Mouse (Mus musculus) embryonic facial prominence, embryonic 10.5 days (tissue): Measurements from ENCODE around the gene Zbtb8os. TPM values are rescaled to one million over a fixed set of nuclear protein-coding genes. Genes with fewer than 3 reads are reported as not detected.

ENCODE experiments used
- DNase-seq: peaks from one replicate; pipeline ENCODE4 v3.0.0-alpha.2; 2017; ENCODE audit warnings: low spot score
- H3K27ac ChIP-seq: fragments of 300-500 bp; sonication (generic); replicated peaks from 2 replicates; pipeline ENCODE4 v1.5.1; 2016; ENCODE audit warnings: mild to moderate bottlenecking
- H3K27me3 ChIP-seq: fragments of 300-500 bp; sonication (generic); replicated peaks from 2 replicates; pipeline ENCODE4 v1.6.1; 2016; ENCODE audit warnings: low read depth, mild to moderate bottlenecking; ENCODE audit not compliant: poor library complexity, severe bottlenecking
- H3K36me3 ChIP-seq: fragments of 300-500 bp; sonication (generic); replicated peaks from 2 replicates; pipeline ENCODE4 v1.6.1; 2016; ENCODE audit warnings: mild to moderate bottlenecking, moderate library complexity
- H3K4me1 ChIP-seq: fragments of 300-500 bp; sonication (generic); 2 replicates; pipeline ENCODE4 v1.6.1; 2016
- H3K4me3 ChIP-seq: fragments of 300-500 bp; sonication (generic); 2 replicates; pipeline ENCODE4 v1.5.1; 2016; ENCODE audit warnings: mild to moderate bottlenecking, moderate library complexity
- H3K9me3 ChIP-seq: fragments of 300-500 bp; sonication (generic); 2 replicates; pipeline ENCODE4 v1.6.1; 2016; ENCODE audit warnings: mild to moderate bottlenecking
- WGBS: fragments of 180-500 bp; shearing (Covaris S2); methylation state at CpG from one replicate; pipeline ENCODE4 v1.1.7; 2016; 5-methylcytosine and 5-hydroxymethylcytosine counted together
- polyA plus RNA-seq: library from polyadenylated mRNA; unstranded; fragments of >200 nt; fragmentation: Nextera tagmentation; extraction: Ambion mirVana; gene quantifications from 2 replicates; pipeline ENCODE4 v1.2.1, GENCODE M21; 2016

The Zbtb8os gene
- polyA plus RNA-seq, 1 experiment from 2014 or later: 49.3 TPM

DNA sequence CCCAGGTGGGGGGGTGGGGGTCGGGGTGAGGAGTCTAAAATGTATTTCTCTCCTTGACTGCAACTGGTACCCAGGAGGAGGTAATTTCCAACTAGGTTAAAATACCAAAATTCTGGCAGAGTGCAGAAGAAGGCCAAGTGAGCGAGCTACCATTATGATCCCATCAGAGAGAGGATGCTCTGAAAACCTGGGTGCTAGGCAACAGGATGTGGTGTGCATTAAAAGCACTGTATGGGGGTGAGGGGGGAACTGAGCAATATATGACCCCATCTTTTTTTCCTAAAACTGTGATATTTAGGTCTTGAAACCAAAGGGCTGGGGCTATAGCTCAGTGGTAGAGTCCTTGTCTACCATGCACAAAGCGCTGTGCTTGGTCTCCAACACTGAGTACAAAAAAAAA lies 28.9 kb downstream of the Zbtb8os start:
- no peak overlapping the region for H3K27ac ChIP-seq
- H3K36me3 ChIP-seq: peaks cover 10% of the 10 kb centered on the region; the same call in 1 of the 2 replicates
- no peak for DNase-seq
- no peak overlapping the region for H3K4me3 ChIP-seq
- H3K9me3 ChIP-seq: no peaks in the 10 kb centered on the region
- no peaks in the 10 kb centered on the region for H3K27me3 ChIP-seq
- no peaks in the 10 kb centered on the region for H3K4me1 ChIP-seq
- WGBS: 83% methylated on average over 3 of the region's 3 CpGs

DNA sequence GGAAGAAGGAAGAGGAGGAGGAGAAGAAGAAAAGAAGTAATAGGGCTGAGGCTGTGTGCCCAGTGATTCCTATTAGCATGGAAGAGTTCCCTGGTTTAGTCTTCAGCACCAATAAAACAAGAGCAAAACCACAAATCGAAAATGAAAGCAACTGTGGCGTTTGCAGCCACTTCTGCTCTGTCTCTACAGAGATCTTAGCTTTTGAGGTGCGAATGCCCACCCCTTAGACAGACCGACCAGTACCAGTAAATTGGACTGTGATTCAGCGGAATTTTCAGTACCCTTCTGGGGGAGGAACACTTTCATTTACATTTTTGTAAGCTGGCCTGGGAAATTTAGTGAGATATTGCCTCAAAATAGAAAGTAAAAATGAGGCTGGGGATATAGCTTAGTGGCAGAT lies 29.7 kb downstream of the Zbtb8os start:
- no peak for DNase-seq
- H3K27ac ChIP-seq: no peak overlapping the region
- 0 out of 2 replicates have a peak, but pooled peaks cover 2% of the 10 kb centered on the region for H3K36me3 ChIP-seq
- no peaks in the 10 kb centered on the region for H3K27me3 ChIP-seq
- WGBS: 91% methylated on average over 5 of the region's 5 CpGs
- no peaks in the 10 kb centered on the region for H3K9me3 ChIP-seq
- H3K4me3 ChIP-seq: no peak overlapping the region
- H3K4me1 ChIP-seq: no peaks in the 10 kb centered on the region

DNA sequence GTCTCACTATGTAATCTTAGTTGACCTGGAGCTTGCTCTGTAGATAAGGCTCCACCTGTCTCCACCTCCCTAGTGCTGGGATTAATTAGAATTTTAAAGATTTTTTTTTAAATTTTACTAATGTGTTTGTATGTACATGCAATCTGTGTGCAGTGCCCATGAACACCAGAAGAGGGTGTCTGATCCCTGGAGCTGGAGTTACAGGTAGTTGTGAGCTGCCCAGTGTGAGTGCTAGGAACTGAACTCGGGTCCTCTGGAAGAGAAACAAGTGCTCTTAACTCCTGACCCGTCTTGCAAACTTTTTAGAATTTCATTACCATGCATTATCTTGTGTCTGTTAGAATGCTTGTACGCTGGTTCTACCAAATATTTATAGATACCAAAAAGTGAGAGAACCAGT lies 35.9 kb downstream of the Zbtb8os start:
- H3K36me3 ChIP-seq: no peaks in the 10 kb centered on the region
- WGBS: 91% methylated on average over 3 of the region's 3 CpGs
- no peak overlapping the region for H3K27ac ChIP-seq
- no peak for DNase-seq
- H3K27me3 ChIP-seq: peaks cover 29% of the 10 kb centered on the region
- H3K9me3 ChIP-seq: no peaks in the 10 kb centered on the region
- H3K4me3 ChIP-seq: no peak overlapping the region
- H3K4me1 ChIP-seq: peaks cover 6% of the 10 kb centered on the region; the same call in 1 of the 2 replicates

DNA sequence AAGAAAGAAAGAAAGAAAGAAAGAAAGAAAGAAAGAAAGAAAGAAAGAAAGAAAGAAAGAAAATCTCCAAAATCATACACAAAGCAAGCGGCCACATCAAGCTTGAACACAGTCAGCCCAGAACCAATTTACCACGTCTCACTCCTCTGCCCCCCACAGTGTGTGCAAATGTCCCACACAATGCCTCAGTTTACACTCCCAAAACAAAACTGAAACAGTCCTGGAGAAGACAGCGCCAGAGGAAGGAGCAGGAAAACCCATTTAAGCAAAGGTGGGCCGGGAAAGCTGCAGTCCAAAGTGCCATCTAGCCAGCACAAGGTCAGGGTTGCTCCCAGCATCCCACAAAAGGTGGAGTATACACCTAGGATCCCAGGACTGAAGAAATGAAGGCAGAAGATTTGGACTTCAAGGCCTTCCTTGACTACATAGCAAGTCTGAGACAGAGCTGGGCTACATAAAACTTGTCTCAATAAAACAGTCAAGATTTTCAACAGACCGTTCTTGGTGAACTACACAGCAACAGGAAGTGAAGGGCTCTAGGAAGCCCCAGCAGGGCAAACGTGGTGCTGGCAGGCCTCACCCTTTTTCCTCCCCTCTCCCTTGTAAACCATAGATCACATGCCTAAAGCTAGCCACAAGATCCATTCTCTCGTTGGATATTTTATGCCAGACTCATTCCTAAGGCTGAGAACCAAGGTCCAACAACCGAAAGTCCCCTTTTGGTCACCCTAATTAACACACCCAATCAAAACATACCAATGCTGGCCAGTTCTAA lies 37.9 kb downstream of the Zbtb8os start:
- no peaks in the 10 kb centered on the region for H3K36me3 ChIP-seq
- H3K4me1 ChIP-seq: peaks cover 17% of the 10 kb centered on the region
- WGBS: 43% methylated on average over 8 of the region's 8 CpGs
- no peak overlapping the region for H3K4me3 ChIP-seq
- DNase-seq: no peak
- H3K27ac ChIP-seq: no peak overlapping the region
- H3K9me3 ChIP-seq: no peaks in the 10 kb centered on the region
- H3K27me3 ChIP-seq: peaks cover 49% of the 10 kb centered on the region

DNA sequence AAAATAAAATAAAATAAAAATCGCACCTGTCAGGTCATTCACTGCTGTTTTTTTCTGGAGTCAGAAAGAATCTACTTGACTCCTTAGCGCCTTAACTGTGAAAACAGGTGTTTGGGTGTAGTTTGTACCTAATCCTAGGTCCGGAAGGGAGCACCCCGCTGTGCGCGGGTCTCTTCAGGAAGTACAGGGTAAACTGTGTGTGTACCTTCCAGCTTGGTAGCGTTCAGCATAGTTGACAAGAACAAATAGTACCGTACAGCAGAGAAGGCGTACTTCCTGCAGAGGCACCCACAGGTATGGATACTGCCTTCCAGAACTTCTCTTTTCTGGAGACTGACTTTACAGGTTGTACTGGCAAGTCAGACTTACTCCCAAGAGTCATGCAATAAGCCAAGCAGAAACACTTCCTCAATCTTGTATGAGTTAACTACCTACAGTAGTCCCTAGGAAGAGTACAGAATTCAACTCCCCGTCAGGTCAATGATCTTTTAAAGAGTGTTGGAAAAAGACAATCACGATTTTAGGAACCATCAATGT lies 38.8 kb downstream of the Zbtb8os start:
- H3K27me3 ChIP-seq: peaks cover 58% of the 10 kb centered on the region
- 39% methylated on average over 11 of the region's 11 CpGs for WGBS

DNA sequence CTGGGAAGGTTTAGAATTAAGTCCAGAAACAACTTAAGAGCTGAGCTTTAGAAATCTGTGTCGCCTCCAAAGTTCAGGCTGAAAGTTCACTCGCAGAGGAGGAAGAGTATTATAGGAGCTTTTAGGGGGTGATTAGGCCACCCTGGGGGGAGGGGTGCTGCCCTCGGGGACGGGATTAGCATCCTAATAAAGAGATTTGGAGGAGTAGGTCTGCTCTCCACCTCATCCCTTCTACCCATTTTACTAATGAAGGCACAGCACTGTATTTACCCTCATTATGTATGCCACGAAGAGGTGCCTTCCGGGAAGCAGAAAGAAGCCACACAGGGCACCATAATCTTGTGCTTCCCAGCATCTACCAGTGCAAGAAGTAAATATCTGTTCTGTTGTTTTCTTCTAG lies 39.5 kb downstream of the Zbtb8os start:
- peaks cover 65% of the 10 kb centered on the region for H3K27me3 ChIP-seq
- WGBS: 13% methylated on average over 6 of the region's 6 CpGs
- peaks cover 17% of the 10 kb centered on the region for H3K4me1 ChIP-seq
- H3K9me3 ChIP-seq: no peaks in the 10 kb centered on the region
- no peak overlapping the region for H3K4me3 ChIP-seq
- no peaks in the 10 kb centered on the region for H3K36me3 ChIP-seq
- no peak for DNase-seq
- H3K27ac ChIP-seq: no peak overlapping the region

More for the DNA sequence above, 38.8 kb downstream of the Zbtb8os start:
- H3K9me3 ChIP-seq: no peaks in the 10 kb centered on the region
- no peak overlapping the region for H3K4me3 ChIP-seq
- peaks cover 17% of the 10 kb centered on the region for H3K4me1 ChIP-seq
- no peak for DNase-seq
- no peak overlapping the region for H3K27ac ChIP-seq
- H3K36me3 ChIP-seq: no peaks in the 10 kb centered on the region

DNA sequence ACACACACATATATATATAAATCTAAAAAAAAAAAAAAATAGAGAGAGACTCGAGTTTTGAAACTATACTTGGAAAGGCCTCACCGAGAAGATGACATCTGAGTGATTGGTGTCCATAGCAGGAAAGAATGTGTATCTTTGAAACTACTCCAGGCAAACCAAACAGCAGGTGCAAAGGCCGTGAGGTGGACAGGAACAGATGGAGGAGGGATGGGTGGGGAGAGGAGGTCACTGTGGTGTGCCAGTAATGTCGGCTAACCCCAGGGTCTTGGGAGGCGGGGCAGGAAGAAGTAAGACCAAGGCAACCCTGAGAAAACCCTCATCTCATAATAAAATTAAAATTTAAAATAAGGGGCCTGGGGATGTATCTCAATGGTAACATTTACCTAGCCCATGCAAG lies 40.3 kb downstream of the Zbtb8os start:
- DNase-seq: no peak
- Histone ChIP-seq H3K4me3 (no peak overlapping the region), H3K27me3 (peaks cover 70% of the 10 kb centered on the region), H3K27ac (no peak overlapping the region), H3K36me3 (no peaks in the 10 kb centered on the region), H3K9me3 (no peaks in the 10 kb centered on the region), H3K4me1 (peaks cover 17% of the 10 kb centered on the region)
- 71% methylated on average over 5 of the region's 5 CpGs for WGBS

DNA sequence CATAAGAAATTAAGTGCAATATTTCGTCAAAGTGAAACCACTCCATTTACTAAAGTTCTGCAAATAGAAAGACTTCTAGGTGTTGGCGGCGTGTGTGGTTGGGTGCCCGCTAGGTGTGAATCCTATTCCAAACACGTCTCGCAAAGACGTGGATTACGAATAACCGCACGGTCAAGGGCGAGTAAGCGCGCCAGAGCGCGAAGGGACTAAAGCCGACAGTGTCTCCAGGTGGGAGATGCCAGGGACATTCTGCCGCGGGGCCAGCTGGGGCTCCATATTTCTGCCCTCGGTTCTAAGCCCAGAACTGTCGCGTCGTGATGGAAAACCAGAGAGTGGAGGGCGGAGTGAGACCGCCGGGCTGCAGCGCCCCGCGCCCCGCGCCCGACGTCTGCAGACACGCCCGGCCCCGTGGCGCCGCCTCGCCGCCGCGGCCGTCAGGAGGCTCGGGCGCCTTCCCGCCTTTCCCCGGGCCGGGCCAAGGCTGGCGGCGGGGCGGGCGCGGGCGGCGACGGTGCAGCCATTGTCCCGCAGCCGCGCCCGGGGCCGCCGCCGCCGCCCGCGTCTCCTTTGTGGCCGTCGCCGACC lies 41.6 kb downstream of the Zbtb8os start:
- H3K27ac ChIP-seq: peak overlapping the region; percentile 87
- H3K36me3 ChIP-seq: no peaks in the 10 kb centered on the region
- peak overlapping the region; percentile 72 for H3K4me3 ChIP-seq
- H3K27me3 ChIP-seq: peaks cover 70% of the 10 kb centered on the region
- H3K4me1 ChIP-seq: peaks cover 17% of the 10 kb centered on the region
- DNase-seq: peak; percentile 62
- peaks cover 4% of the 10 kb centered on the region; the same call in 1 of the 2 replicates for H3K9me3 ChIP-seq
- WGBS: 2% methylated on average over 68 of the region's 68 CpGs

DNA sequence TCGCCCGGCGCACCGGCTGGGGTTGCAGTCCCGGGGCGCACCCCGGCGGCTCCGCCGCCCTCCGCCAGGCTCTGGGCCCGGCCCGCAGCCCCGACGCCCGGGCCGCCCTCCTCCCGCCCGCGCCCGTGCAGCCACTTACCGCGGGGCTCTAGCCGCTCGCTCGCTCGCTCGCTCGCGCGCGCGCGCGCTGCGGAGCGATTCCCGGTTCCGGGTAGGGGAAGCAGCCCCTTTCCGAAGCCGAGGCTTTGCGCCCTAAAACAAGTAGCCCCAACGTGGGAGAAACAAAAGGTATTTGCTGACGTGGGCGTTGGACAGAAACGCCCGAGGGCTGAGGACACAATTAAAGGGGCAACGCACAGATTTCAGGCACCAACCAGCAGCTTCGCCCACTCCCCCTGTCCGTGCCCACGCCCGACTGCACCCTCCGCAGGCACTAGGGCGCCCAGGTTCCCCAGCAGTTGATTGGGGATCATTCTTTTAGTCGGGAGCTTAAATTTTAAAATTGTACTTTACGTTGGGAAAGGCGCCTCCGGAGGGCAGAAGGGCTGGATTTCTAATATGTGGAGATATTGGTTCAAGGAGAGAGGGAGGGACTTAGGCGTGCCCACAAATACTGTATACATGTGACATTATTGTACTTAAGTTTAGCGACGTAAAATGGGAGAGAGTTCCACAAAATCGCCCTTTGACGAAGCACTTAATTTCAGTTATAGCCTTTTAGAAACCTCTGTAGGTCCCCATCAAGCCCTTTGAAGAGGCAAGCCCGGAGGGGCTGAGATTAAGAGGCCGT lies 42.3 kb downstream of the Zbtb8os start, which contains the start of gene Zbtb8a:
Zbtb8a (minus strand) TSS at position 516 of the 790 bp plus-strand sequence.
- WGBS: 6% methylated on average over 65 of the region's 65 CpGs
- H3K4me3 ChIP-seq: peak within 1 kb of the TSS; percentile 72
- peaks cover 70% of the 10 kb centered on the region for H3K27me3 ChIP-seq
- peaks cover 17% of the 10 kb centered on the region for H3K4me1 ChIP-seq
- peak within 1 kb of the TSS; percentile 87 for H3K27ac ChIP-seq
- peaks cover 5% of the 10 kb centered on the region; the same call in 1 of the 2 replicates for H3K9me3 ChIP-seq
- no peaks in the 10 kb centered on the region for H3K36me3 ChIP-seq
- peak; percentile 76 for DNase-seq

DNA sequence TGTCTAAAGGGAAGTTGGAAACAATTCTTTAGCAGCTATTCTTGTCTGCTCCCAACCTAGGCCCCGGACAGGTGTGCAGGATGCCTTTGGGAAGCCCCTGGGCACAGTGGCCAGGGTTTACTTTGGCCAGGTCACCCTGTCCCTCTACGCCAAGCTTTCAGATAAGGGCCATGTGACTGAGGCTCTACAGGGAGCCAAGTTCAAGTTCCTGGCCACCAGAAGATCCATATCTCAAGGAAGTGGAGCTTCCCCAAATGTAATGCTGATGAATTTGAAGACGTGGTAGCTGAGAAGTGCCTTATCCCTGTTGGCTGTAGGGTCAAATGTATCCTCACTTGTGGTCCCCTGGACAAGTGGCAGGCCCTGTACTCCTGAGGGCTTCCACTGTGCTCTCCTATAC lies 44.3 kb downstream of the Zbtb8os start:
- WGBS: 88% methylated on average over 3 of the region's 3 CpGs
- Histone ChIP-seq H3K9me3 (peaks cover 5% of the 10 kb centered on the region; the same call in 1 of the 2 replicates), H3K27me3 (peaks cover 57% of the 10 kb centered on the region), H3K36me3 (no peaks in the 10 kb centered on the region), H3K27ac (no peak overlapping the region), H3K4me3 (no peak overlapping the region), H3K4me1 (peaks cover 16% of the 10 kb centered on the region)
- DNase-seq: no peak

DNA sequence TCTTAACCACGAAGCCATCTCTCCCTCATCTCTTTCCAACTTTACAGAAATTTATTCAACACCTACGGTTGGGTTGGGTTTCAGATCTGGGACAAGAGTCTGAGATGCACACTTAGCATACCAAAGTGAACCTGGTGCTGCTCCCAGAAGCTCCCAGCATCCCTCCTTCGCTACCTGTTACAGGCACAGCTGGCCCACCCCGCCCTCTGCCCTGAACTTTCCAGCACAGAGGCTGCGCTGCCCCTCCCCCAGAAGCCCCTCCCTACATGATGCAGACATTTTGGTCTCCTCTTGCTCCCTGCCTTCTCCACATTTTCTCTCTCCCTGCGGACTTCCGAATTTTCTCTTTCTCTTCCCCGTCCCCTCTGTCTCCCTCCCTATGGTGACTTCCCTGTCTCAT lies 45.7 kb downstream of the Zbtb8os start:
- Histone ChIP-seq H3K4me1 (peaks cover 12% of the 10 kb centered on the region; the same call in 1 of the 2 replicates), H3K4me3 (no peak overlapping the region), H3K9me3 (peaks cover 5% of the 10 kb centered on the region; the same call in 1 of the 2 replicates), H3K27ac (no peak overlapping the region), H3K27me3 (peaks cover 43% of the 10 kb centered on the region), H3K36me3 (no peaks in the 10 kb centered on the region)
- no peak for DNase-seq
- WGBS: 77% methylated on average over 8 of the region's 8 CpGs

DNA sequence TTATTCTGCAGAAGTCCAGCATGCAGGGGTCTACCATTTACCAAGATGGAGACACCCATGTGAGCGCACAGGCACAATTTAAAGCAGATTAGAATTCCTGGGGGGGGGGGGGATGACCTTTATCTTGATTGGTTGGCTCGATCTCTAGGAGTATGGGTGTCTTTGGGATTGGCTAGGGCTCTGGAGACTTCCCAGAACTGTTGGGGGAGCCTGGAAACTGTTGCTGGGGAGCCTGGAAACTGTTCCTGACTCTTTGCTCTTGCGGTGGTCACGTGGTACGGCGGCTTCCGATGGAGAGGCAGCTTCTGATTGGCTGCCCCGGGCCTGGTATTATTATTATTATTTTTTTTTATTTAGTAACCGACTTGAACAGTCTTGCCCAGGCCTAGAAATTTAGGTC lies 46.5 kb downstream of the Zbtb8os start:
- H3K36me3 ChIP-seq: no peaks in the 10 kb centered on the region
- DNase-seq: no peak
- peaks cover 5% of the 10 kb centered on the region; the same call in 1 of the 2 replicates for H3K9me3 ChIP-seq
- 91% methylated on average over 9 of the region's 9 CpGs for WGBS
- H3K27me3 ChIP-seq: peaks cover 35% of the 10 kb centered on the region
- no peak overlapping the region for H3K27ac ChIP-seq
- no peak overlapping the region for H3K4me3 ChIP-seq
- peaks cover 7% of the 10 kb centered on the region; the same call in 1 of the 2 replicates for H3K4me1 ChIP-seq
